15 mouse cellular contexts compared by ENCODE assay signal in the genomic region with DNA sequence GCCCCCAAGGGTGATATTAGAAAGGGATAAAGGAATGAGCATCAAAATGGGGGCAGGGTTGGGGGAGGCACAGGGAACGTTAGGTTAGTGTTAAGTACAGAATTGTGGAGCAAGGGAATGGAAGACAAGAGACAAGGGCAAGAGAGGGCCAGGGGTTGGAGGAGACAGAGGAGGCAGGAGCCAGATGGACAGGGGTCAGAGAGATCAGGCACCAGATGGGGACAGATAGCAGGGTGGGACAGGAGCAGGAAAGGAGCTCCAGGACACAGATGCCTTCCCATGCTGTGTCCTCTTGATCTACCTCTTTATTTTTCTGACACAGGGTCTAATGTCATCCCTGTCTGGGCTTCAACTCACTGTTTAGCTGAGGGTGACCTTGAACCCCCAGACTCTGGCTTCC.
"Had no signal": no experiment of that assay in that cellular context is flagged by ENCODE, and none has a peak within 500 bp of the region (broad histone marks: within the 10 kb centered on the region; RNA-seq: fewer than 3 reads in every experiment).

No protein-coding gene starts in this region.

- H3K9ac ChIP-seq: kidney, embryonic 15.5 days; liver, embryonic 13.5 days had no signal

- H3K4me2 ChIP-seq: kidney, embryonic 15.5 days; liver, embryonic 13.5 days had no signal

- DNase-seq: kidney, adult 11 months; liver, embryonic 13.5 days; lung, adult 2 months; lung, postnatal 14 days; lung, postnatal 4 days; midbrain, embryonic 14.5 days; right cerebral cortex, adult 18-20 months; right cerebral cortex, postnatal 14 days; right cerebral cortex, postnatal 4 days; thymus, adult 2 months; thymus, postnatal 14 days; thymus, postnatal 4 days had no signal

- H3K36me3 ChIP-seq: kidney, embryonic 15.5 days; liver, embryonic 13.5 days had no signal

- H3K9me3 ChIP-seq: kidney, embryonic 15.5 days; liver, embryonic 13.5 days had no signal

- H3K27ac ChIP-seq: kidney, embryonic 15.5 days; liver, embryonic 13.5 days; stomach, postnatal 0 days had no signal

- H3K4me3 ChIP-seq: kidney, embryonic 15.5 days; liver, embryonic 13.5 days; myocyte had no signal

- H3K27me3 ChIP-seq: kidney, embryonic 15.5 days had no signal

- H3K4me1 ChIP-seq: kidney, embryonic 15.5 days; liver, embryonic 13.5 days had no signal
